Mouse (Mus musculus) brain, adult 10 weeks (tissue): Measurements from ENCODE around the gene Ralgps1. TPM values are rescaled to one million over a fixed set of nuclear protein-coding genes. Genes with fewer than 3 reads are reported as not detected.

Source experiments
- polyA plus RNA-seq: library from polyadenylated mRNA; stranded (reverse); fragments of 350-450 nt; fragmentation: Illumina TruSeq; extraction: RNeasy Lipid Tissue Mini Kit (QIAGEN cat#74804); gene quantifications from one replicate; pipeline ENCODE4 v1.2.3, GENCODE M21; 2015; ENCODE audit warnings: low read depth, low replicate concordance

Gene Ralgps1
- 34.7 TPM for polyA plus RNA-seq

GRCm38 (mm10) chr2:33370777-33371647 lies at the start of gene Ralgps1:
Gene Ralgps1, minus strand, starts transcription at chr2:33371486.

GRCm38 (mm10) chr2:33215700-33216509 lies 155.4 kb downstream of the Ralgps1 start, which contains the start of gene Angptl2:
Gene Angptl2, plus strand, starts transcription at chr2:33216069.

GRCm38 (mm10) chr2:33131500-33132092 lies 239.7 kb downstream of the Ralgps1 start, which contains the start of gene Garnl3:
Gene Garnl3, minus strand, starts transcription at chr2:33131654.

Other genes starting within 250 kb of the Ralgps1 start
- 60.0 TPM for gene Garnl3, start 239.8 kb downstream of the Ralgps1 start, polyA plus RNA-seq
- 2.7 TPM for gene Angptl2, start 155.4 kb downstream of the Ralgps1 start, polyA plus RNA-seq
- 6.6 TPM for gene Zbtb34, start 59.8 kb upstream of the Ralgps1 start, polyA plus RNA-seq
- 15.4 TPM for gene Zbtb43, start 97.1 kb upstream of the Ralgps1 start, polyA plus RNA-seq